Mouse (Mus musculus) forebrain, embryonic 14.5 days (tissue): ENCODE data around the gene S100a3. TPM values are rescaled to one million over a fixed set of nuclear protein-coding genes. Genes with fewer than 3 reads are reported as not detected.

ENCODE experiments used
- ATAC-seq: fragments of 200-750 bp; cut with Nextera tagmentation; 2 replicates; pipeline ENCODE4 v1.8.0; 2017; ENCODE audit warnings: mild to moderate bottlenecking, moderate library complexity
- DNase-seq: peaks from one replicate; pipeline ENCODE4 v3.0.0-alpha.2; 2015; ENCODE audit warnings: low spot score
- H3K27ac ChIP-seq: fragments of 300-500 bp; sonication (generic); 2 replicates; pipeline ENCODE4 v1.5.1; 2014; ENCODE audit warnings: low read depth, mild to moderate bottlenecking, control low read depth, low read length, moderate library complexity
- H3K27me3 ChIP-seq: fragments of 300-500 bp; sonication (generic); replicated peaks from 2 replicates; pipeline ENCODE4 v1.6.1; 2014; ENCODE audit warnings: low read length, control low read depth, mixed read lengths; ENCODE audit not compliant: control insufficient read depth, insufficient read depth
- H3K36me3 ChIP-seq: fragments of 300-500 bp; sonication (generic); 2 replicates; pipeline ENCODE4 v1.6.1; 2014; ENCODE audit warnings: low read length, control low read depth; ENCODE audit not compliant: control insufficient read depth, insufficient read depth
- H3K4me1 ChIP-seq: fragments of 300-500 bp; sonication (generic); 2 replicates; pipeline ENCODE4 v1.6.1; 2014; ENCODE audit warnings: antibody characterized with exemption, low read length, control low read depth; ENCODE audit not compliant: control insufficient read depth, insufficient read depth
- H3K4me2 ChIP-seq: fragments of 300-500 bp; sonication (generic); 2 replicates; pipeline ENCODE4 v1.6.1; 2014; ENCODE audit warnings: mild to moderate bottlenecking, control low read depth, low read length
- H3K4me3 ChIP-seq: fragments of 300-500 bp; sonication (generic); 2 replicates; pipeline ENCODE4 v1.5.1; 2014; ENCODE audit warnings: low read depth, low read length, control low read depth
- H3K9ac ChIP-seq: fragments of 300-500 bp; sonication (generic); 2 replicates; pipeline ENCODE4 v1.6.1; 2014; ENCODE audit warnings: mild to moderate bottlenecking, low read length, control low read depth, moderate library complexity
- H3K9me3 ChIP-seq: fragments of 300-500 bp; sonication (generic); replicated peaks from 2 replicates; pipeline ENCODE4 v1.6.1; 2016; ENCODE audit warnings: low read length, control low read depth, mixed read lengths; ENCODE audit not compliant: control insufficient read depth
- WGBS: fragments of 180-500 bp; shearing (Covaris S2); extraction: QIAGEN DNeasy Blood & Tissue Kit; methylation state at CpG from one replicate; pipeline ENCODE4 v1.1.7; 2014; 5-methylcytosine and 5-hydroxymethylcytosine counted together
- polyA plus RNA-seq: library from polyadenylated mRNA; unstranded; fragments of >200 nt; fragmentation: Nextera tagmentation; extraction: Ambion mirVana; gene quantifications from 2 replicates; pipeline ENCODE4 v1.2.1, GENCODE M21; 2014

Gene S100a3
- polyA plus RNA-seq, 1 experiment from 2014 or later: not detected

DNA sequence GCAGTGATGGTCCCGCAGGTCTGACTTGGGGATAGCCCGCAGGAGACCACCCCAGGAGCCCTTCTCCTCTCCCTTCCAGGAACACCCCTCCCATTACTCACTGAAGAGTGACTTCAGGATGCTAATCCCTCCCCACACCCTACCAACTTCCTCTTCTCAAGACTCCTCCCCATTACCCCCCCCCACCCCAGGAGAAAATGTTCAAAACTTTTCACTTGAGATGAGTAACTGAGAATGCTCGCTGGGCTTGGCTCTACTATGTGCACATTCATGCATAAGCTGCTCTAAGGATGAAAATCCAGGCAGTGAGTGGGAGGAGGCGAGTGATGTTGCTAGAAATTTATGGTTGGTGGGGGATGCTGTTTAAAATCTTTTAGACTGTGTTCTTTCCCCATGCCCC lies 51.7 kb downstream of the S100a3 start:
- peaks cover 5% of the 10 kb centered on the region for H3K4me1 ChIP-seq
- ATAC-seq: no peak
- WGBS: 80% methylated on average over 4 of the region's 4 CpGs
- no peak for DNase-seq
- no peaks in the 10 kb centered on the region for H3K9me3 ChIP-seq
- no peaks in the 10 kb centered on the region for H3K36me3 ChIP-seq
- no peak overlapping the region for H3K4me2 ChIP-seq
- no peak overlapping the region for H3K4me3 ChIP-seq
- H3K9ac ChIP-seq: no peak overlapping the region
- H3K27me3 ChIP-seq: no peaks in the 10 kb centered on the region
- no peak overlapping the region for H3K27ac ChIP-seq

DNA sequence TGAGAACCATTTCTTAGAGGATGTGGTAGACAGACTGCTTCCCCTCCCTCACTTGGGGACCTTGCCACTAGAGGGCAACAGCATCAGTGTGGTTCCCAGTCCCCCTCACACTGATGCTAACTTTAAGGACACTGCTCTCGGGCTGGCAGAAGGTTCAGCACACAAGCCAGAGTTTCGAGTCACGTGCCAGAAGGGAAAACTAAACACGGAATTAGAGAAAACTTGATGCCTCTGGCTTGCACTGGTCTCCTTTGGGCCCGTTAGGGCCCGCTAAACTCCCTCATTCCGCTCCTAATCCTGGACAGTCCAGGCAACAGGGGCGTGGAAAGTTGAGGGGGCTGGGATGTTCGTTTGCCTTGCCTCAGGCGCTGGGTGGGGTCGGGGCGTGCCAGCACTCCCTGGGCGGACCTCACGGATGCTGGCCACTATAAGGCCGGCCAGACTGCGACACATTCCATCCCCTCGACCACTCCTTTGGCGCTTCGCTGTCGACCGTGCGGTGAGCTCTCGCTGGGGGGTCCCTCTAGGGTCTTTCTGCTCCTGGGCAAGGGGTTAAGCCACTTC lies 52.4 kb downstream of the S100a3 start, which contains the start of gene S100a6:
Gene S100a6 (plus strand): TSS at position 155 of the 564 bp plus-strand sequence.
- under 1% methylated on average over 23 of the region's 23 CpGs for WGBS
- Histone ChIP-seq H3K9ac (peak within 1 kb of the TSS; percentile 29; the same call in 1 of the 2 replicates), H3K4me2 (peak within 1 kb of the TSS; percentile 58), H3K27me3 (no peaks in the 10 kb centered on the region), H3K27ac (no peak within 1 kb of the TSS), H3K4me1 (peaks cover 5% of the 10 kb centered on the region), H3K4me3 (peak within 1 kb of the TSS; percentile 24), H3K36me3 (no peaks in the 10 kb centered on the region), H3K9me3 (no peaks in the 10 kb centered on the region)
- ATAC-seq (peak; percentile 78), DNase-seq (peak; percentile 73)

GRCm38 (mm10) chr3:90613461-90614147 lies 53.2 kb downstream of the S100a3 start:
- Histone ChIP-seq H3K27ac (no peak overlapping the region), H3K9ac (no peak overlapping the region), H3K4me3 (no peak overlapping the region), H3K36me3 (no peaks in the 10 kb centered on the region), H3K9me3 (no peaks in the 10 kb centered on the region), H3K4me2 (peak overlapping the region; percentile 58), H3K4me1 (peaks cover 5% of the 10 kb centered on the region), H3K27me3 (no peaks in the 10 kb centered on the region)
- DNase-seq: no peak
- 74% methylated on average over 7 of the region's 7 CpGs for WGBS
- ATAC-seq: no peak

- 91% methylated on average over 6 of the region's 6 CpGs for WGBS
- Histone ChIP-seq H3K4me3 (no peak overlapping the region), H3K27ac (no peak overlapping the region), H3K4me1 (peaks cover 5% of the 10 kb centered on the region), H3K27me3 (no peaks in the 10 kb centered on the region), H3K4me2 (no peak overlapping the region), H3K9ac (no peak overlapping the region), H3K9me3 (no peaks in the 10 kb centered on the region), H3K36me3 (no peaks in the 10 kb centered on the region)
- DNase-seq (no peak), ATAC-seq (no peak)
Observed at GRCm38 (mm10) chr3:90614148-90614530, 53.8 kb downstream of the S100a3 start.

GRCm38 (mm10) chr3:90614611-90615251 lies 54.4 kb downstream of the S100a3 start:
- Histone ChIP-seq H3K4me3 (no peak overlapping the region), H3K9me3 (no peaks in the 10 kb centered on the region), H3K27ac (no peak overlapping the region), H3K4me1 (peaks cover 5% of the 10 kb centered on the region), H3K27me3 (no peaks in the 10 kb centered on the region), H3K9ac (no peak overlapping the region), H3K36me3 (no peaks in the 10 kb centered on the region), H3K4me2 (no peak overlapping the region)
- DNase-seq (no peak), ATAC-seq (no peak)
- 86% methylated on average over 11 of the region's 11 CpGs for WGBS

- Histone ChIP-seq H3K9me3 (no peaks in the 10 kb centered on the region), H3K4me2 (no peak overlapping the region), H3K4me3 (no peak overlapping the region), H3K4me1 (peaks cover 5% of the 10 kb centered on the region), H3K27me3 (no peaks in the 10 kb centered on the region), H3K9ac (no peak overlapping the region), H3K27ac (no peak overlapping the region), H3K36me3 (no peaks in the 10 kb centered on the region)
- DNase-seq: peak; percentile 66
- ATAC-seq: peak; percentile 77
- 6% methylated on average over 7 of the region's 7 CpGs for WGBS
Observed at GRCm38 (mm10) chr3:90615415-90615814, 55.0 kb downstream of the S100a3 start.

DNA sequence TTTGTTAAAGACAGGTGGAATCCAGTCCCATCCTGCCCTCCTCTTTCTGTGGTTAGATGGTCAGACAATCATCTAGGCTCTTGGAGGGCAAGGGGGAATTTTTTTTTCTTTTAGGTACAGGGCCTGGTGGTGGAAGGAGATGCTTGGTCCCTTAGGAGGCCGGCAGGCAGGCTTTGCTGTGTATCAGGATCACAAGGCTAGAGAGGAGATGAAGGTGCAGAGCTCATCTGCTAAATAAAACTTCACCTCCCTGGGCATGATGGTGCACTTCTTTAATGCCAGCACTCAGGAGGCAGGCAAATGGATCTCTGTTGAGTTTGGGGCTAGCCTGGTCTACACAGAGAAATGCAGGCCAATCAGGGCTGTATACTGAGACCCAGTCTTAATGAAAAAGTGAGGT lies 55.5 kb downstream of the S100a3 start:
- no peak overlapping the region for H3K9ac ChIP-seq
- DNase-seq (no peak), ATAC-seq (no peak)
- 75% methylated on average over 1 of the region's 1 CpGs for WGBS
- H3K27me3 ChIP-seq: no peaks in the 10 kb centered on the region
- no peak overlapping the region for H3K27ac ChIP-seq
- H3K9me3 ChIP-seq: no peaks in the 10 kb centered on the region
- peaks cover 5% of the 10 kb centered on the region for H3K4me1 ChIP-seq
- no peaks in the 10 kb centered on the region for H3K36me3 ChIP-seq
- H3K4me2 ChIP-seq: no peak overlapping the region
- H3K4me3 ChIP-seq: no peak overlapping the region

DNA sequence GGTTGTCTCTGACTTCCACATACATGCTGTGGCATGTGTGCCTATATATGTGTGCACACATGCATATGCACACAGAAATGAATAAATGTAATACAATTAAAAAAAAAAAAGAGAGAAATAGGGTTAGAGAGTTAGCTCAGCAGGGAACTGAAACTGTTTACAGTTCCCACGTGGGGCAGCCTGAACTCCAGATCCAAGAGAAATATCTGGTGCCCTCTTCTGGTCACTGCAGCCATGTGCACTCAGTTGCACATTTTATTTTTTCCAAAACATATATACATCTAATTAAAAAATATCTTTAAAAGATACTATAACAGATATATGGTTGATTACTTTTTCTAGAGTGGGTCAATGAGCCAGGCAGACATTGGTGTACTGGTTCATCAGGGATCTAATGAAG lies 57.2 kb downstream of the S100a3 start:
- no peaks in the 10 kb centered on the region for H3K27me3 ChIP-seq
- H3K9me3 ChIP-seq: no peaks in the 10 kb centered on the region
- H3K4me3 ChIP-seq: no peak overlapping the region
- peaks cover 5% of the 10 kb centered on the region for H3K4me1 ChIP-seq
- no peak overlapping the region for H3K9ac ChIP-seq
- ATAC-seq (no peak), DNase-seq (no peak)
- 5% methylated on average over 1 of the region's 1 CpGs for WGBS
- H3K27ac ChIP-seq: no peak overlapping the region
- no peaks in the 10 kb centered on the region for H3K36me3 ChIP-seq
- no peak overlapping the region for H3K4me2 ChIP-seq

DNA sequence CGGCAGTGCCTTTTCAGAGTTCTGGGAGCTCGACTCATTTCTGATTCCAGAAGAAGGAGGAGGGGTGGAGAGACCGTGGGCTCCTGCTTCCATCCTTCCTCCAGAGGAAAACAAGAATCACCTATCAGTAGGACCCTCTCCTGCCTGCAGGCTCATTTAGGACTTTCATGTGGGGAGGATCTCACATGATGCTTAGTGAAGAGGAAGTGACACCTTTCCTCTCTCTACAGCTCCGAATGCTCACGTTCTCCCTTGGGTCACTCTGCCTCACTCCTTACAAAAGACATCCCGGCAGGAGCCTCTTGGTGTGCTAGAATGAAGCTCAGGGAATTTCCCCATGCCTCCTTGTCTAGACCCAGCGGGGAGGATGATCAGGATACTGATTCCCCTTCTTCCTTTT lies 61.2 kb downstream of the S100a3 start:
- no peak for ATAC-seq
- WGBS: 53% methylated on average over 7 of the region's 7 CpGs
- H3K9ac ChIP-seq: no peak overlapping the region

More for the DNA sequence above, 61.2 kb downstream of the S100a3 start:
- Histone ChIP-seq H3K4me3 (no peak overlapping the region), H3K27ac (no peak overlapping the region), H3K4me1 (peaks cover 14% of the 10 kb centered on the region), H3K36me3 (no peaks in the 10 kb centered on the region), H3K9me3 (no peaks in the 10 kb centered on the region), H3K27me3 (no peaks in the 10 kb centered on the region), H3K4me2 (no peak overlapping the region)
- DNase-seq: no peak
